Mouse (Mus musculus) megakaryocyte progenitor cell, adult 5-6 weeks (primary cell): ENCODE results near the gene Dap. TPM values are rescaled to one million over a fixed set of nuclear protein-coding genes. Genes with fewer than 3 reads are reported as not detected.

Source experiments
- ATAC-seq: replicated peaks from 2 replicates; pipeline ENCODE4 v1.8.0; 2016; ENCODE audit warnings: mild to moderate bottlenecking, moderate TSS enrichment, inconsistent platforms; ENCODE audit not compliant: poor library complexity
- total RNA-seq, 2 experiments: library from RNA; stranded (forward) in 1 of 2; stranded (reverse) in 1 of 2; fragments of 157-497, 149-512 nt in 1 of 2; fragments of 200-1000 nt in 1 of 2; gene quantifications; 2 replicates each; pipeline versions ENCODE4 v1.2.3 to v1.2.4; 2015 to 2017

The Dap gene
- total RNA-seq, 2 experiments from 2014 or later = 82.2 to 98.8 TPM

DNA sequence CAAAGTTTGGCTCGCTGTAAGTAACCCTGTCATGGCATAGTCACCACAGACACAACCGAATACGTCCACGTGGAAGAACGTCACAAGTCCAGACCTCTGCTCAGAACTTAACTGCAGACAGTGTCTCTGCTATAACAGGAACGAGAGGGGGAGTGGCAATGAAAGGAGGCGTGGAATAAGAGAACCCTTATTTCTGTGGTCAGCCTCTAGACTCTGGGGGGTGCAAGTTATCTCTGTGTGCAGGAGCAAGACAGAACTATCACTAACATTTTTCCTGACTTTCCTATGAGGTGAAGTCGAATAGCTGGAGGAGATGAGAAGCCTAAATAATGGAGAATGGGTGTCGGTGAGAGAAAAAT, 12.4 kb downstream of the Dap start:
- ATAC-seq = peak; percentile 56

GRCm38 (mm10) chr15:31237368-31237767, 13.3 kb downstream of the Dap start:
- ATAC-seq = peak; percentile 25

GRCm38 (mm10) chr15:31237898-31238297, 13.8 kb downstream of the Dap start:
- 0 out of 2 replicates have a peak, but pooled peaks have one; percentile 17 for ATAC-seq

DNA sequence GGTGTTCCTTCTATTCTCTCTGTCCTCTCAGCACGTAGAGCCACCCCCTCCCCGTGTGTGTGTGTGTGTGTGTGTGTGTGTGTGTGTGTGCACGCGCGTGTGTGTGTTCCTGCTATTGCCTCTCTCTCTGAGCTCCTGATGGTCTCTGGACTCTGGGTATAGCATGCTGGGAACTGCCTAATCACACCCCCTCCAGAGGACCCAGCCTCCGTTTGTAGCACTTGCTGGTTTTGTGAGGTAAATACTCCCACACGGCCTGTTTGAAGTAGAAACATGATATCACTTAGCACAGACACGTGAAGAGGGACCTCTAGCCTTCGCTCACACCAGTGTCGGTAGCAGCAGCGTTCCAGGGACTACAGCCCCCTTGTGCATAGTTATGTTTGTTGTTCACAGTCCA, 14.5 kb downstream of the Dap start:
- ATAC-seq = no peak

DNA sequence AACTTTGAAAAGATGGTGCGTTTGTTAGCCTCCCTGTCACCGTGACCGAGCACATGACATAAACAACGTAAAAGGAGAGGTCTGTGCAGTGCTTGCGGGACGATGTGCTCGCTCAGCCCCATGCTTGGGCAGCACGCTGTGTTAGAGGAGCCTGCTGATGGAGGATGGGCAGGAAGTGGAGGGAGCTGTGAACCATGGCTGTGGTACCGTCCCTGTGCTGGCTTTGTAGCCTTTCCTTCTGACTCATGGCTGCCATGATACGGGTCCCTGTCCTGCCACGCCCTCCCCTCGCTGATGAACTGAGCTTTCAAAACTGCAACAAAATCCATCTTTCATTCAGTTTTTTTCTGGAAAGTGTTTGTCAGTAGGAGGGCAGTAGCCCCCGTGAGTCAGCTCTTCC, 15.6 kb downstream of the Dap start:
- ATAC-seq = no peak

DNA sequence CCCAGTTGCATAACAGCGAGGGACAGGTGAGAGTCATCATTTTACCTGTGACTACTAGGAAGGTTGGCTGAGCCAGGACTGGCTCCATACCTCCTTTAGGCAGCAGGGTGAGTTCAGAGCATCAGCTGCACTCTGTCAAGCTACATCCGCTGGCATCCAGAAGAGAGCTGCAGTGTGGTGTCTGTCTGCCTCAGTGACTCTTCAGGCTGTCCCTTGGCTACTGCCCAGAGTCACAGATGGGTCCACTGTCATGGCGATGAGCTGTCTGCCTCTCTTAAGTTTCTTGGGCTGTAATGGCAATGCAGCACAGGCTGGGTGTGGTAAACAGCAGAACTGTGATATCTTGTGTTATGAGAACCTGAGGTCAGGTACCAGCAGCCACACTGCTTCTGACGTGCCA, 16.1 kb downstream of the Dap start:
- ATAC-seq = no peak

DNA sequence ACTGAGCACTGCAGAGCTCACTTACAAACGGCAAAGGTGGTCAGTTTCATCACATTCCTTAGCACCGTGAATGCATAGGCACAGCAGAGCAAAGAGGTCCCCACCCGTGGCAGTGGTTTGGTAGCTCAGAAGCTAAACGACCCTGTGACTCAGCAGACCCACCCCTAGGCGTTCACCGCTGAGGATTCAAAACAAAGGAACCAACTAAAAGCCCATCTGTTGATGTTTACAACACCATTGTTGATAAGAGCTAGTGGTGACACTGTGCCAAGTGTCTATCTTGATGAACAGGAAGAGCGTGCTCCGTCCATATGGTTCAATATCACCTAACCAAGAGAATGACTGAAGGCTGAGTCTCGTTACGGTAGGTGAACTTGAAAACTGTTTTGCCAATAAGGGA, 19.1 kb downstream of the Dap start:
- ATAC-seq = peak; percentile 54

GRCm38 (mm10) chr15:31244696-31245445, 20.8 kb downstream of the Dap start:
- ATAC-seq = no peak

GRCm38 (mm10) chr15:31245934-31246333, 21.8 kb downstream of the Dap start:
- ATAC-seq = no peak

- no peak for ATAC-seq
These were observed 22.9 kb downstream of the Dap start for GRCm38 (mm10) chr15:31247035-31247434.

- peak; percentile 47 for ATAC-seq
These were observed 24.8 kb downstream of the Dap start for GRCm38 (mm10) chr15:31248882-31249281.

- ATAC-seq = no peak
These were observed 25.9 kb downstream of the Dap start for GRCm38 (mm10) chr15:31250027-31250426.

DNA sequence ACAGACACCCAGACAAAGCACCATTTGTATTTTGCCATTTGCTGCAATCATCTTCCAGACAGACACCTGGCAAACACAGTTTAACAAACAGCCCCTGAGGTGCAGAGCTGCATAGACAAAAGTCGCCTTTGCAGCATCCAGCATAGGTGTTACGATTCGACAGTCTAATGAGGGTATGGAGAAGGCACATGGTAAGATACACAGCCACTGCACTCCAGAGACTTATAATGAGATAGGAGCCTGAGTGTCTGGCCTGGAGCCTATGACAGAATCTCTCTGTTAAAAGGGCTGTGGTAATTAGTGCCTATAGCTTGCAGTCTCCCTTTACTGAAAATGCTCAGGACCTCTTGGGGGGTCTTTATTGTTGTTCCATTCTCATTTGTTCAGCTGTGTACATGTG, 26.6 kb downstream of the Dap start:
- no peak for ATAC-seq

DNA sequence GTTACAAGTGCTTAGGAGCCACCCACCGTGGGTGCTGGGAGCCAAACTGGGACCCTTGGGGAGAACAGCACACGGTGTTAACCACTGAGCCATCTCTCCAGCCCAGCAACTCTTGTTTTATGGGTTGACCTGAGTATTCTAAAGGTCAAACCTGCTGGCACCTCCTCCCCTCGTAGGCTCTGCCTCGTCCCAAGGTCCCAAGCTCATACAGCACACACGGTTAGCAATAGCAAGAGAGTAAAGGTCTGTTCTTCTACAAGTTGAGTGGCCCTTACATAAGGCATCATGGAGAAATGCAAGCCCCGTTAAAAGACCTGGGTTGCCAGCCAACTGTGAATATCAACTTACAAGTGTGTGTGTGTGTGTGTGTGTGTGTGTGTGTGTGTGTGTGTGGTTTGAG, 27.1 kb downstream of the Dap start:
- ATAC-seq = no peak

- peak; percentile 16 for ATAC-seq
These were observed 28.6 kb downstream of the Dap start for GRCm38 (mm10) chr15:31252590-31253311.

DNA sequence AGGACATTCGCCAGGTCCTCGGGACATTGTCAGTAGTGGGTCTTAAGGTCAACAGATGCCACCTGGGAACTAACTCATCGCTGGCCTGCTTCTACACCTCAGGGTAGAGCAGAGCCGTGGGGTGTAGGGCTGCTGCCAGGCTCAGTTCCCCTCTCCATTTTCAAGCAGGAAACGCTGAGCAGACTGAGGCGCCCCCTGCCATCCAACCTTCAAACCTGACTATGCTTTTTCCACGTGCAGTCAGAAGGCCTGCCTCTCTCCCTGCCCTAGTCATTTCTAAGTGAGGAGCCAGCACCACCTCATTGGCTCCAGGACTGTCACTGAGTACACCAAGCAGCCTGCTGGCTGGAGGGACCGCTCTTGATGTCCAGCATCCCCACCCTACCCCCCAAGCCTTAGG, 29.3 kb downstream of the Dap start:
- ATAC-seq = peak; percentile 20; the same call in 1 of the 2 replicates

GRCm38 (mm10) chr15:31253963-31254362, 29.8 kb downstream of the Dap start:
- ATAC-seq = no peak

DNA sequence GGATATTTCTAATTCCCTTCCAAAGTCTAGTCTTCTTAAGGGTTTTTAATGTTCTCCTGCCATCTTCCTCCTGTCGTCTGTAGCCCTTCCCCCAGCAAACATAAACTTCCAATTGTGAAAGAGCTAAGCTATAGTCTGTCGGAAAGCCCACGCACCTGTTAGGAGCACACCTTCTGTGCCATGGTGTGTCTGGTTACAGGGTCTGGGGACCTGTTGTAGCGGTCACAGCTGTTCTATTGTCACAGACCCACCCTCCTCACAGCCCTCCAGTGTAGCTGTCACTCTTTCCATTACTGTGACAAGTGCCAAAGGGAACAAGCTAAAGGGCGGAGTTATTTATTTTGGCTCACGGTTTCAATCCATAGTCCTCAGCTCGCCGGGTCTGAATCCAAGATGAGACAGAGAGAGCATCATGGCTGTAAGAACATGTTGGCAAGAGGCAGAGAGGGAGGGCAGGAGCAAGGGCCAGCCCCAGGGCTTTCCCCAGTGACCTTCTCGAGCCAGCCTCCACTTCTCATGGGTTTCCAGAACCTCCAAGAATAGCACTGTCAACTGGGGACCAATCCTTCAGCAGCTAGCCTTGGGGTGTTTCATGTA, 30.9 kb downstream of the Dap start:
- no peak for ATAC-seq

DNA sequence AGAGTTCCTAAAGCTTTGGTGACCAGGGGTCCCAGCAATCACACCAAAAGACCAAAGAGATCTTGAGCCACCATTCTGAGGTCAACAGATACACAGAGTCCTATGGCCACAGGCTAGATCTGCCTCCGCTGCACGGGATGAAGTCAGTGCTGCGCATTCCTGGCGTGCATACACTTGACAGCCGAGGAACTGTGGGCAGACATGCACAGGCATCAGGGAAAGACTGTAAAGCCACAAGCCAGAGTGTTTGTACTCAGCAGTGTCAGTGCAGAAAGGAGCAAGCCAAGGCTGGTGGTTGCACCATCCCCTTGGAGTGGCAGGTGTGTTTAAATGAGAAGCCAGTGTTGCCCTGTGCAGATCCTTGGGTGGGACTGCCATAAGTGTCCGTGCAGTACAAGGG, 31.6 kb downstream of the Dap start:
- no peak for ATAC-seq

GRCm38 (mm10) chr15:31257329-31257728, 33.2 kb downstream of the Dap start:
- no peak for ATAC-seq

GRCm38 (mm10) chr15:31258029-31258692, 34.0 kb downstream of the Dap start:
- ATAC-seq = no peak
